Mouse (Mus musculus) mature B cell (primary cell): ENCODE measurements around the gene Ky.

Experiments
- in situ Hi-C: fragments of 300-500 bp; cut with MboI; formaldehyde crosslinking; loops from 2 replicates; pipeline ENCODE4 v1.14.3; 2019

The Ky gene

DNA sequence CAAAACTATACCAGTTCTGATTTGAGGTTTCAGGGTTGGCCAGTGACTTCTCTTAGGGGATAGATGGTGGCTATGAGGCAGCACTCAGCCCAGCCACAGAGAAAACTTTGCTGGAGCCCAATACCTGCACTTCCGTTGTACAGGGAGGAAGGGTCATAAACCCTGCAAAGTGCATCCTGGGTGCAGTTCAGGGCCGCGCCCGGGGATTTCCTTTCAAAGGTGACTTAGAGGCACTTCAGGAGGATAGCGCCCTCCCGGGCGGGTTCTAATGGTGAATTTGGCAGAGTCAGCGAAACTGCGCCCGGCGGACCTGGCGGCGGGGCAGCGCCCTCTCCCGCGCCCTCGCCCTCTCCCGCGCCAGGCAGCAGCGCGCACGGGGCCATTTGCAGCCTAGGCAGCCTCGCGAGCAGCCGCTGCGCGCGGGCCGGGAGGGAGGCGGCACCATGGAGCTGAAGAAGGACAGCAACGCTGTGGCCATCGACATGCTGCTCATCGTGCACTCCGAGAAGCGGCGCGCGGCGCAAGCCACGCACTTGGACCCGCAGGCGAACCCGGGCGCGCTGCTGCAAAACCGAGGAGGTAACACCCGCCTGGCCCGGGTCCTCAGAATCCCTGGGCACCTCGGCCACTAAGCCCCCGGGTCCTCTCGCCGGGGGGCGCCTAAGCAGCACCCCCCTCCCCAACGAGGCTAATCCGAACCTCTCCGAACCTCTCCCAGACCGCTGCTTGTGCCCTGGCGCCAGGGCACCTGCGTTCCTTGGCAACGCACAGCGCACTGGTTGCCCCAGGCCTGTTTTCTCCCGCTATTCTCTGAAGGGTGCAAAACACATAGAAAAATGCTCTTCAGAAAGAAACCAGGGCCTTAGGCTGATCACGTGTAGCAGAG lies at the start of gene Ky:
Gene Ky, plus strand, starts transcription at position 51 of the 886 bp plus-strand sequence.
- in situ Hi-C loops = no loop called here

DNA sequence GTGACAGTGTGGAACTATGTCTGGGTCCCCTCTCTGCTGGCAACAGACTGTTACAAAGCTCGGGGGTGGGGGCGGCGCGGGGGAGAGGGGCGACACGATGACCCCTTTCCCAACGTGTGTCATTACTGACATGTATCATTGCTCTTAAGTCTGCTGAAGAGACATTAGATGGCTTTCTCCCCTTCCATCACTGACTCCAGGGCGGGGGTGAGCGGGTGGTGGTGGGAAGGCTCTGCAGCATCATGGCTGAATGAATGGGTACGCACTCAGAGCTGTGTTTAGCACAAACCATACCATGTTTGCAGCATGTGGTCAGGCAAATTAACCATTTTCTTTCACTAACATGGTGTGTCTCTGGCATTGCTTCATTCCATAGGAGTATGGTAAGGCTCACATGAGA lies 43.3 kb upstream of the Ky start:
- in situ Hi-C loops = no loop called here

DNA sequence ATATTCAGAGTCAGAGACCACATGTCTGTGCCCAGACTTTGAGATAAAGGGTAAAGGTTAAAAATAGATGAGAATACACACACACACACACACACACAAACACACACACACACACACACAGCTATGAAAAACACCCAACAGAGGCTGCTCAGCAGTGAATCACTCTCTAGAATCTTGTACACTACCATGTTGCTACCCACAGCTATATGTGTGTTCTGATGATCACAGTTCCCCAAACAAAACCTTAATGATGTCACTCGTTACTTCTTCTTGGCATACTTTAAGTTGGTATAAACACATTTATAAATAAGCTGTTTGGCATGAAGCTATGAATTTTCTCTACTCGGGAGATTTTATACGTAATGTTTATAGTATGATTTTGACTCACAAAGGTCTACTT lies 40.5 kb upstream of the Ky start:
- in situ Hi-C loops = no loop called here

- in situ Hi-C loops = no loop called here
These were observed 39.8 kb upstream of the Ky start for GRCm38 (mm10) chr9:102465726-102466125.

GRCm38 (mm10) chr9:102470076-102470819 lies 35.3 kb upstream of the Ky start:
- in situ Hi-C loops = no loop called here

- in situ Hi-C loops = no loop called here
These were observed 27.6 kb upstream of the Ky start for GRCm38 (mm10) chr9:102477767-102478450.

DNA sequence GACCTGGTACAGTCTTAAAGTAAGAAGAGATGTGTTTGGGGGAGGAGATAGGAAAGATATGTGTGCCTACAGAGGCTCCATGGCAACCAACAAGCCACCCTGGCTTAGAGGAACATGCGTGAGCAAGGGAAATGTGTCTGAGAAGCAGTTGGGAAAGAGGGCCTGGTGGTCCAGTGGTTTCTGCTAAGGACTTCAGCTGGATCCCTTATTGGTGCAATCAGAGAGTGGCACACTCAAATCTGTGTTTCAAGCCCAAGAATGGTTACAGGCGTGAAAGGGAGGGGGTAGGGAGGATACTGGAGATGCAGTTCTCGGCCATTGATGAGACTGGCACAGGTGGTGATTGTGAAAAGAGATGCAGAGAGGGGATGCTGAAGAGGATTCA lies 27.1 kb upstream of the Ky start:
- in situ Hi-C loops = no loop called here

DNA sequence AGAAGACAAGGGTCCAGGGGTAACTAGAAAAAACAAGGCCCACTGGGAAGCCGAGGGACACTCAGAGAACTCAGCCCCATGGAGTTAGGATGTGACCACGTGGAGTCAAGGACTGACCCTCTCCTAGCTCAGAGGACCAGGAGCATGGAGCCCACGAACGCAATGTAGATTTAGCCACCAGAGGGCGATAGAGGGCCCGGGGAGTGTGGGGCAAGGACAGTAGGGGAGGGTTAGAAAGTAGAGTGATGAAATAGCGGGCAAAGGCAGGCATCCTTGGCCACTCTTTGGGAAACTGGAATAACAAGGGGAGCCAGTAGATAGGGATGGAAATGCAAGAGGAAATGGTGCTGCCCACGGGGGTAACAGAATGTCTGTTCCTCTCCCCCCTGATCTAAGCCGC lies 26.5 kb upstream of the Ky start:
- in situ Hi-C loops = no loop called here

GRCm38 (mm10) chr9:102492031-102492795 lies 13.3 kb upstream of the Ky start:
- in situ Hi-C loops = no loop called here

DNA sequence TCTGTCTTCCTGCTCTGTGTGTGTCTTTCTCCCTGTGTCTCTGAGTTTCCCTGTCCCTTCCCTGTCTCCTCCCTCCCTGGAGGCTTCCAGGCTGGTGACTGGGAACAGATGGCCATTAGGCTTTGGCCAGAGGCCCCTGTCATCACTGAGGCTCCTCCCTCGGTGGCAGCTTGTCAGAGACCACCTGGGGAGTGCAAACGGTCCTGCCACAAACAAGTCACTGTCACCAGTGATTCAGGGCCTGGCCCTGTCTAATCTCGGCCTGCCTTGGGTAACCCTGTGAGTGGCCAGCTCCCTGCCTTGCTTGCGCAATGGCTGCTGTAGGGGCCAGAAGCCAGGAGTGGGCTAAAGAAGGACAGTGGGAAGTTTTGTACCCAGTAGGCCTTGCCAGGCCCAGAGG lies 12.5 kb upstream of the Ky start:
- in situ Hi-C loops = no loop called here

DNA sequence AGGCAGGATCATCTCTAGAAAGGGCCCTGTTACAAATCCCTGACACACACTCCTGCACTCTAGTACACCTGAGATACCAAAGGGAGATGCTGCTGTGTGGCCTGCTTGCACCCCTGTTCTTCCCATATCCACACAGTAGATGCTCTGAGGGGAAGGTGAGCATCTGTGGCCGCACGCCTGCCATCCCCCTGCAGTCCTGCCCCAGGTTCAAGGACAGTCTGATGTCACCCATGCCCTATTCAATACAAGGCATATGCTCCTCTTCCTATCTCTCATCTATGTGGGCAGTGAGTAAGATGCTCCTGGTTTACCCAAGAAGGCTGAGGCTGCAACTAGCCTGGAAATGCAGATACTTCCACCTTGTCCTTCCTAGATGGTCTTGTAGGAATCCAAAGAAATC lies 11.6 kb upstream of the Ky start:
- in situ Hi-C loops = no loop called here

GRCm38 (mm10) chr9:102494454-102494853 lies 11.1 kb upstream of the Ky start:
- in situ Hi-C loops = no loop called here

DNA sequence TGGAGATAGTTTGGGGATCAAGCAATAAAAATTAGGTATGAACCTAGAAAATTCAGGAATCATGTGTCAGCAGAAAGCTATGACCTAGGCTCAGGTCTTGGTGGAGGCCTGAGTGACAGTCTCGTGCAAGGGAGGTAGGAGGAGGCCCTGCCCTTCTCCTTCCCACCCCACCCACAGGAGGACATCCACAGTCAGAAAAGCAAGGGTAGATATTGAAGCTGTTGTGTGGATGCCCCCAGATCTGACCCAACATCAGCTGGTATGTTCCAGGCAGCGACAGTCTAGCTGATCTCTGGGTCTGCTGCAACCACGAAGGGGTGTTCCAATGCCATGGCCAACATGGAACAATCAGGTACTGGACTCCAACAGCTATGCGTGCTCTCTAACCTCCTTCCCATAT lies 10.3 kb upstream of the Ky start:
- in situ Hi-C loops = no loop called here

GRCm38 (mm10) chr9:102496481-102497041 lies 9.0 kb upstream of the Ky start:
- in situ Hi-C loops = no loop called here

GRCm38 (mm10) chr9:102497089-102497690 lies 8.4 kb upstream of the Ky start:
- in situ Hi-C loops = no loop called here

GRCm38 (mm10) chr9:102497833-102498430 lies 7.6 kb upstream of the Ky start:
- in situ Hi-C loops = no loop called here

GRCm38 (mm10) chr9:102498701-102499100 lies 6.8 kb upstream of the Ky start:
- in situ Hi-C loops = no loop called here

- in situ Hi-C loops = no loop called here
These were observed 6.3 kb upstream of the Ky start for GRCm38 (mm10) chr9:102499266-102499665.

DNA sequence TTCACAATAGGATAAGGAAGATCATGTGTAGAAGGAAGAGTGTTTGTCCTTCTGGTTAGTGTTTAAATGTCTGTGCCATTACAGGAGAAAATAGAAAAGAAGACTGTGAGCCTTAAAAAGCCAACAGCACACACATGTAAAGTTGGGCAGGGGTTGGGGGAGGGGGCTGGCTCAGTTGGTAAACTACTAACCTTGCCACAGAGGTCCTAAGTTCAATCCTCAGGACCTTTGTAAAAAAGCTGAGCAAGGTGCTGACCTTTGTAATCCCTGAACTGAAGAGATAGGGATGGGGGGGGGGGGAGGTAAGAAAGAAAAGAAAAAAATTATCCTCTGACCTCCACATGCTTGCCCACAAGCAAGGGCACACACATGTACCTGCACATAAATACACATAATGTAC lies 5.8 kb upstream of the Ky start:
- in situ Hi-C loops = no loop called here

GRCm38 (mm10) chr9:102501113-102501512 lies 4.4 kb upstream of the Ky start:
- in situ Hi-C loops = no loop called here
